ENCODE assay signal across 15 mouse cellular contexts in genomic region chr7:101232716-101233115, GRCm38 (mm10).
"Had no signal": no experiment of that assay in that cellular context is flagged by ENCODE, and none has a peak within 500 bp of the region (broad histone marks: within the 10 kb centered on the region; RNA-seq: fewer than 3 reads in every experiment).

No protein-coding gene starts in this region.

- DNase-seq: kidney, adult 18-20 months; kidney, postnatal 10 days; kidney, postnatal 4 days; lung, embryonic 14.5 days; lung, postnatal 10 days; lung, postnatal 4 days; right cerebral cortex, adult 18-20 months; right cerebral cortex, postnatal 25 days; thymus, adult 18-20 months; thymus, postnatal 14 days had no signal

- H3K9ac ChIP-seq: intestine, embryonic 15.5 days; liver, embryonic 12.5 days; lung, embryonic 14.5 days; midbrain, embryonic 12.5 days had no signal

- H3K4me3 ChIP-seq: intestine, embryonic 15.5 days; left cerebral cortex, adult 2 months; limb, embryonic 10.5 days; liver, embryonic 12.5 days; midbrain, embryonic 12.5 days had no signal

- H3K9me3 ChIP-seq: intestine, embryonic 15.5 days; limb, embryonic 10.5 days; liver, embryonic 12.5 days; midbrain, embryonic 12.5 days had no signal

- H3K27ac ChIP-seq: intestine, embryonic 15.5 days; left cerebral cortex, adult 2 months; limb, embryonic 10.5 days; liver, embryonic 12.5 days; midbrain, embryonic 12.5 days had no signal

- H3K27me3 ChIP-seq: intestine, embryonic 15.5 days; liver, embryonic 12.5 days; midbrain, embryonic 12.5 days had no signal

- H3K4me2 ChIP-seq: intestine, embryonic 15.5 days; liver, embryonic 12.5 days; lung, embryonic 14.5 days; midbrain, embryonic 12.5 days had no signal

- H3K4me1 ChIP-seq: intestine, embryonic 15.5 days; limb, embryonic 10.5 days; liver, embryonic 12.5 days; midbrain, embryonic 12.5 days had no signal

- ATAC-seq: intestine, embryonic 15.5 days; liver, embryonic 12.5 days had no signal

- H3K36me3 ChIP-seq: intestine, embryonic 15.5 days; midbrain, embryonic 12.5 days had no signal
